Mouse (Mus musculus) lung, embryonic 15.5 days (tissue): ENCODE data around the gene Krt77. TPM values are rescaled to one million over a fixed set of nuclear protein-coding genes. Genes with fewer than 3 reads are reported as not detected.

Experiments used
- ATAC-seq: fragments of 200-750 bp; cut with Nextera tagmentation; 2 replicates; pipeline ENCODE4 v1.8.0; 2017; ENCODE audit warnings: moderate number of reproducible peaks, borderline replicate concordance; ENCODE audit not compliant: low FRiP score, low TSS enrichment; ENCODE audit errors: extremely low read depth
- H3K27ac ChIP-seq: fragments of 300-500 bp; sonication (generic); 2 replicates; pipeline ENCODE4 v1.5.1; 2015; ENCODE audit warnings: moderate library complexity, mild to moderate bottlenecking, inconsistent platforms
- H3K27me3 ChIP-seq: fragments of 300-500 bp; sonication (generic); 2 replicates; pipeline ENCODE4 v1.6.1; 2015; ENCODE audit warnings: inconsistent platforms
- H3K36me3 ChIP-seq: fragments of 300-500 bp; sonication (generic); 2 replicates; pipeline ENCODE4 v1.6.1; 2015; ENCODE audit warnings: inconsistent platforms
- H3K4me1 ChIP-seq: fragments of 300-500 bp; sonication (generic); 2 replicates; pipeline ENCODE4 v1.6.1; 2015; ENCODE audit warnings: inconsistent platforms
- H3K4me2 ChIP-seq: fragments of 300-500 bp; sonication (generic); 2 replicates; pipeline ENCODE4 v1.6.1; 2015; ENCODE audit warnings: inconsistent platforms, mild to moderate bottlenecking, moderate library complexity
- H3K4me3 ChIP-seq: fragments of 300-500 bp; sonication (generic); 2 replicates; pipeline ENCODE4 v1.5.1; 2015; ENCODE audit warnings: mild to moderate bottlenecking, inconsistent platforms
- H3K9ac ChIP-seq: fragments of 300-500 bp; sonication (generic); 2 replicates; pipeline ENCODE4 v1.6.1; 2015; ENCODE audit warnings: inconsistent platforms
- H3K9me3 ChIP-seq: fragments of 300-500 bp; sonication (generic); 2 replicates; pipeline ENCODE4 v1.6.1; 2016; ENCODE audit warnings: inconsistent platforms
- WGBS: fragments of 180-500 bp; shearing (Covaris S2); methylation state at CpG from one replicate; pipeline ENCODE4 v1.1.7; 2015; 5-methylcytosine and 5-hydroxymethylcytosine counted together
- microRNA-seq: library from miRNA; unstranded; fragments of <30 nt; microRNA quantifications from one replicate; pipeline ENCODE4, GENCODE M21; 2016
- polyA plus RNA-seq: library from polyadenylated mRNA; unstranded; fragments of >200 nt; fragmentation: Nextera tagmentation; extraction: Ambion mirVana; gene quantifications from 2 replicates; pipeline ENCODE4 v1.2.1, GENCODE M21; 2015

Gene Krt77
- polyA plus RNA-seq, 1 experiment from 2014 or later = not detected

- no peak overlapping the region for H3K4me2 ChIP-seq
- no peaks in the 10 kb centered on the region for H3K36me3 ChIP-seq
- no peak overlapping the region for H3K9ac ChIP-seq
- no peaks in the 10 kb centered on the region for H3K9me3 ChIP-seq
- WGBS = 62% methylated on average over 5 of the region's 5 CpGs
- H3K27me3 ChIP-seq = no peaks in the 10 kb centered on the region
- ATAC-seq = no peak
- no peak overlapping the region for H3K4me3 ChIP-seq
- no peak overlapping the region for H3K27ac ChIP-seq
- H3K4me1 ChIP-seq = no peaks in the 10 kb centered on the region
Measured at GRCm38 (mm10) chr15:101829441-101829840, 40.1 kb downstream of the Krt77 start.

DNA sequence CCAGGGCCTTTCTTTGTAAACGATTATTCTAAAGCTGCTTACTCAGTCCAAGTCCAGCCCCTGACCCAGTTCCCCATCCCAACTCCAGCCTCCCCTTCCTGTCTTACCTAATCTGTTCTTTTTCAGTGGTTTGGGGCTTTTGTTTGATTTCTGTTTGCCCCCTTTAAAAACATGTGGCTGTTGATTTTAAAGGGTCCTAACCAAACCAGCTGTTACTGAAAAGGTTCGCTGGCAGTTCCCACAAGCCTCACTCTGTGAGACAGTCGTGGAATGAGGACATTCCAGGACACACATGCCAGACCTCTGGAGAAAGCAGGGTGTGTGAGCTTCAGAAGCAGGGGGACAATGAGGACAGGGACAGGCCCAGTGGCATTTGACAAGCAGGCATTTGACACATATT is 47.7 kb downstream of the Krt77 start:
- no peak overlapping the region for H3K9ac ChIP-seq
- H3K4me1 ChIP-seq = no peaks in the 10 kb centered on the region
- H3K27me3 ChIP-seq = no peaks in the 10 kb centered on the region
- ATAC-seq = no peak
- H3K4me3 ChIP-seq = no peak overlapping the region
- WGBS = 21% methylated on average over 3 of the region's 3 CpGs
- no peaks in the 10 kb centered on the region for H3K9me3 ChIP-seq
- H3K4me2 ChIP-seq = no peak overlapping the region
- H3K27ac ChIP-seq = no peak overlapping the region
- no peaks in the 10 kb centered on the region for H3K36me3 ChIP-seq

DNA sequence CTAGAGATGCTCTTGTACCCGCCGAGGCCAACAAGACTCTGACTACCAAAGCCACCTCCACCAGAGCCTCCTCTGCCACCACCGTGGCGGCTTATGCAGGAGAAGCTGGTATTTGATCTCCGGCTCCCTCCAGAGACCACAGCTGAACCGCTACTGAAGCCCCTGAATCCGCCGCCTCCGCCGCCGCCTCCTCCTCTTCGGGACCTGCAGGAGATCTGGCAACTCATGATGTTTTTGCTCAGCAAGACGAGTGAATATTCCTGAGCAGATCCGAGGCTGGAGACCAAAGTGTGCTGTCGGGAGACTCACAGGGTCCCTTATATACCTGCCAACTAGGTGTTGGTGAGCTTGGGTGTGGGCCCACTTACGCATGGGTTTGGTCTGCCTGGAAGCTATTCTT is 51.6 kb downstream of the Krt77 start, which contains the start of gene Krt2:
Krt2 (minus strand) TSS at position 295 of the 400 bp plus-strand sequence.
- H3K27ac ChIP-seq = no peak within 1 kb of the TSS
- no peaks in the 10 kb centered on the region for H3K4me1 ChIP-seq
- no peaks in the 10 kb centered on the region for H3K27me3 ChIP-seq
- no peaks in the 10 kb centered on the region for H3K36me3 ChIP-seq
- H3K9ac ChIP-seq = no peak within 1 kb of the TSS
- no peak within 1 kb of the TSS for H3K4me2 ChIP-seq
- no peak within 1 kb of the TSS for H3K4me3 ChIP-seq
- H3K9me3 ChIP-seq = no peaks in the 10 kb centered on the region
- WGBS = 63% methylated on average over 16 of the region's 16 CpGs
- no peak for ATAC-seq

Small RNA genes within 50 kb of the gene (microRNA-seq; reads per million reads assigned to microRNA genes)
- gene Gm44356 = not detected

Other genes with a start within 250 kb of the Krt77 start
- not detected in 2 replicates for gene Gm5414, start 241.5 kb downstream of the Krt77 start, polyA plus RNA-seq
- not detected in 2 replicates for gene Gm5478, start 222.3 kb downstream of the Krt77 start, polyA plus RNA-seq
- gene Krt6b, start 189.4 kb downstream of the Krt77 start, polyA plus RNA-seq = not detected in 2 replicates
- gene Krt6a, start 175.4 kb downstream of the Krt77 start, polyA plus RNA-seq = 0.39 and 1.5 TPM in 2 replicates
- gene Krt5, start 156.8 kb downstream of the Krt77 start, polyA plus RNA-seq = 4.7 and 11.1 TPM in 2 replicates
- not detected in 2 replicates for gene Krt71, start 126.6 kb downstream of the Krt77 start, polyA plus RNA-seq
- not detected in 2 replicates for gene Krt72, start 83.2 kb downstream of the Krt77 start, polyA plus RNA-seq
- gene Krt73, start 67.4 kb downstream of the Krt77 start, polyA plus RNA-seq = not detected in 2 replicates
- not detected in 2 replicates for gene Krt2, start 51.5 kb downstream of the Krt77 start, polyA plus RNA-seq
- 0.54 and 0.55 TPM in 2 replicates for gene Krt1, start 18.9 kb downstream of the Krt77 start, polyA plus RNA-seq
- gene Krt76, start 23.2 kb upstream of the Krt77 start, polyA plus RNA-seq = not detected in 2 replicates
- gene Krt4, start 55.0 kb upstream of the Krt77 start, polyA plus RNA-seq = 13.3 and 18.4 TPM in 2 replicates
- gene Krt79, start 70.6 kb upstream of the Krt77 start, polyA plus RNA-seq = 0.97 and 1.0 TPM in 2 replicates
- gene Krt78, start 84.6 kb upstream of the Krt77 start, polyA plus RNA-seq = 0.22 TPM in 1 of 2 replicates, not detected in the other
- gene Krt8, start 134.8 kb upstream of the Krt77 start, polyA plus RNA-seq = 307 and 345 TPM in 2 replicates
- gene Krt18, start 158.5 kb upstream of the Krt77 start, polyA plus RNA-seq = 221 and 264 TPM in 2 replicates
- 118 and 121 TPM in 2 replicates for gene Eif4b, start 204.1 kb upstream of the Krt77 start, polyA plus RNA-seq
- gene Tns2, start 230.7 kb upstream of the Krt77 start, polyA plus RNA-seq = 47.6 and 54.5 TPM in 2 replicates